Mouse (Mus musculus): ENCODE results near the gene Ankrd66. TPM values are rescaled to one million over a fixed set of nuclear protein-coding genes. Genes with fewer than 3 reads are reported as not detected.

Gene Ankrd66
- polyA plus RNA-seq (2015; fragmentation: Nextera tagmentation; extraction: Ambion mirVana), result 0.32 and 0.42 TPM in 2 replicates

DNA sequence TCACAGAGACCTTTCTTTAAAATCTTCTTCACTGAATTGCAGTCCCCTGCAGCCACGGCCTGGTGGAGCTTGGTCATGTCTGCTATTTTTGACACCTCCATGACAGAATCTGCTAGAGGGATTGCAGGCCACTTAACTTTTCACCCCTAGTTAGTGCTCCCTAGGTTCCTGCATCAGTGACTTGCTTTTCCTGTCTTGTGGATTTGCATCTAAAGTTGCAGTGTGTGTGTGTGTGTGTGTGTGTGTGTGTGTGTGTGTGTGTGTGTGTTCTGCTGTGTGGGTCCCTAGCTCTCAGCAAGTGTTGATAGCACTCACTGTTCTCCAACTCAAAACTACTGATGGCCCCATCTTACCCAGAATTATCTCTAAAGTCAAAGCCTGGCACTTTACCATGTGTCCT is at the start of gene Ankrd66:
Gene Ankrd66, minus strand, starts transcription at position 101 of the 400 bp plus-strand sequence.
- H3K27me3 ChIP-seq (replicated peaks), result no peaks in the 10 kb centered on the region
- WGBS, result 80% methylated on average over 1 of the region's 1 CpGs
- no peak for ATAC-seq (ENCODE audit: low FRiP score)
- no peaks in the 10 kb centered on the region for H3K36me3 ChIP-seq
- no peak within 1 kb of the TSS for H3K9ac ChIP-seq (replicated peaks)
- H3K27ac ChIP-seq (replicated peaks), result no peak within 1 kb of the TSS
- H3K4me1 ChIP-seq, result no peaks in the 10 kb centered on the region
- H3K9me3 ChIP-seq (replicated peaks), result no peaks in the 10 kb centered on the region
- no peak within 1 kb of the TSS for H3K4me2 ChIP-seq
- no peak within 1 kb of the TSS for H3K4me3 ChIP-seq (replicated peaks)

DNA sequence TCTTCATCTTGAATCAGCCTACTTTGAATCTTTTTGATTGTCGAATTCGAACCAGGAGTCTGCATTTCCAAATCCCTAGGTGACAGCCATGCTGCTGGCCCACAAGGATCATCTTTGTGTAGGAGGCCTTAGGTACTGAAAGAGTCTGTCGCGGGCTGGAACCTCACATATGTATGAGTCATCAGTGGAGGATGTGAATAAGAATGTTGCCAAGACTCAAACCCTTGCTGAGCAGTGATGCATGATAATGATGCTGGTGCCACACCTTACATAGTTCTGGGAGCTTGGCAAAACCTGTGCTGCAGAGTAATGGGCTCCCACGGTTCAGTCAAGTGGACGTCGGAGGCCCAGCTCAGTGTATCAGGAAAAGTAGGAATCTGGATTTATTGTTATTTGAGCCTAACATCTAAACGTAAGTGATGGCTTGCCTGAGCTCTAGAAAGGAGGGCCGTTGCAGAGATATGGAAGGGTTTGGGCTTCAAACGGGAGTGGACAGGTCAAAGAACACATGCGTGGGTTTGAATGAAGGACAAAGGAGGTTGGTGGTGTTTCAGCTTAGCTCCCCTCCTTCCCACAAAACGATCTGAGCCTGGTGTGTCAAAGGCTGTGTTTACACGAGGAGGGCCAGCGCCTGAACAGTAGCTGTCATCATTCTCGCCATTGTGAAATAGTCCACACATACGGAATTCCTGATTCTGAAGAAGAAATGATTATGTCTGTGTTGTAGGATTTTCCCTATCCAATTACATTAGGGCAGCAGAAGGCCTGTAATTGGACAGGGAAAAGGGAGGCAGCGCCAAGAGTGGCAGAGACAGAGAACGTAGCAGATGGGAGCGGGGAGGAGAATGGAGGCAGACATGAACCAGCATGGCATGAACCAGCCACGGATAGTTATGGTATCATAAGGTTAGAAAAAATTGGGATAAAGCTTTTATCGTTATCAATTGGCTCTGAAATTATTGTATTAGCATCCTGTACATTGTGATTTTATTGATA is 49.2 kb upstream of the Ankrd66 start:
- Histone ChIP-seq H3K9ac (replicated peaks) (no peak overlapping the region), H3K4me2 (no peak overlapping the region), H3K27ac (replicated peaks) (no peak overlapping the region), H3K4me1 (no peaks in the 10 kb centered on the region), H3K9me3 (replicated peaks) (no peaks in the 10 kb centered on the region), H3K4me3 (replicated peaks) (no peak overlapping the region), H3K27me3 (replicated peaks) (no peaks in the 10 kb centered on the region), H3K36me3 (0 out of 2 replicates have a peak, but pooled peaks cover 5% of the 10 kb centered on the region)
- WGBS, result 88% methylated on average over 21 of the region's 21 CpGs
- no peak for ATAC-seq (ENCODE audit: low FRiP score)

DNA sequence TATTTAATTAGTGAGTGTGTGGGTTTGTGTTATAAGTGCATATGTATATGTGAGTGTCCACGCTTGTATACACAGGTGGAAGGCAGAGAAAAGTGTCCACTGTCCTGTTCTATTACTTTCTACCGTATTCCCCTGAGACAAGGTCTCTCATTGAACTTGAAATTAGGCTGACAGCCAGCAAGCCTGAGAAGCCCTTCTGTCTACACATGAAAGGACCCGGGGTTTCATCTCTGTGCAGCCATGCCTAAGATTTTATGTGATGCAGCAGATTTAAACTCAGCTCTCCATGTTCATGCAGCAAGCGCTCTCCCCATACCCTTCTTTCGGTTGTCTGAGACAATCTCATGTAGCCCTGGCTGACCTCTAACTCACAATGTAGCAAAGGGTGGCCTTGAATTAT is 47.1 kb upstream of the Ankrd66 start:
- Histone ChIP-seq H3K9me3 (replicated peaks) (no peaks in the 10 kb centered on the region), H3K9ac (replicated peaks) (no peak overlapping the region), H3K4me2 (no peak overlapping the region), H3K4me3 (replicated peaks) (no peak overlapping the region), H3K36me3 (no peaks in the 10 kb centered on the region), H3K27me3 (replicated peaks) (no peaks in the 10 kb centered on the region), H3K4me1 (no peaks in the 10 kb centered on the region), H3K27ac (replicated peaks) (no peak overlapping the region)
- 80% methylated on average over 5 of the region's 5 CpGs for WGBS
- no peak for ATAC-seq (ENCODE audit: low FRiP score)

DNA sequence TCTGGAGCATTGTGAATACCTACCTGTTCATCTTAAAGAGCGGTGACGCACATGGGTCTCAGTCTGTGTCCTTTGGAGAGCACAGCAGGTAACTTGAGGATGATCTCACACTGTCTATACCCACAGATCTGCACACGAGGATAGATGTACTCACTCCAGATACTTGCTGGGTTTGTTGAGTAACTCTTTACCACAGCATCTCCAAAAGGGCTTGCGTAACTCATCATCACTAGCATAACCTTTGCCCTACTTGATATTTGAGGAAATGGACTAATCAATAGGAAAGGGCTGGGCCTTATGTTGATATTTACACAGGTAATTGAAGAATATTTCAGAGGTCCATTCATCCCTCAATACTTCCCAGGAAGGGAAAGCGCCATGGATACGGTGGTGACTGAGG is 46.3 kb upstream of the Ankrd66 start:
- Histone ChIP-seq H3K4me2 (no peak overlapping the region), H3K9me3 (replicated peaks) (no peaks in the 10 kb centered on the region), H3K4me1 (no peaks in the 10 kb centered on the region), H3K27ac (replicated peaks) (no peak overlapping the region), H3K36me3 (no peaks in the 10 kb centered on the region), H3K9ac (replicated peaks) (no peak overlapping the region), H3K27me3 (replicated peaks) (no peaks in the 10 kb centered on the region), H3K4me3 (replicated peaks) (no peak overlapping the region)
- ATAC-seq (ENCODE audit: low FRiP score), result no peak
- WGBS, result 91% methylated on average over 6 of the region's 6 CpGs

DNA sequence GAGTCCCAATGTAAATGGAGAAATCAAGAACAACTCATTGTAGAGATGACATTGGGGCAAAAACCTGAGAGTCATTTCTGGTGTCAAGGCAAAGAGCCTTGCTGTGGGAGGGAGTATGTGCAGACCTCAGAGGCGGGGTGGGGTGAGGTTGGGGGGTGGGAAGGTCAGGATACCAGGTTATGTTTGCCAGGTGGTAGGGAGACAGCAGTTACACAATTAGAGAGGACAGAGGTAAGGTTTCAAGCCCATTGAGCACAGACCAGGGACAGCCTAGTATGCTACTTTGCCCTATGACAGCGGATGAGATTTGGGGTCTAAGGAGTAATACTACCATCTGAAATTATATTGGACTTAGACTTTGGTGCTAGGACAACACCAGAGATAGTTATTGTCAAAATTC is 43.8 kb upstream of the Ankrd66 start:
- Histone ChIP-seq H3K27ac (replicated peaks) (no peak overlapping the region), H3K4me2 (no peak overlapping the region), H3K4me3 (replicated peaks) (no peak overlapping the region), H3K9ac (replicated peaks) (no peak overlapping the region), H3K4me1 (0 out of 2 replicates have a peak, but pooled peaks cover 4% of the 10 kb centered on the region), H3K9me3 (replicated peaks) (no peaks in the 10 kb centered on the region), H3K27me3 (replicated peaks) (no peaks in the 10 kb centered on the region), H3K36me3 (no peaks in the 10 kb centered on the region)
- no peak for ATAC-seq (ENCODE audit: low FRiP score)
- 93% methylated on average over 2 of the region's 2 CpGs for WGBS

DNA sequence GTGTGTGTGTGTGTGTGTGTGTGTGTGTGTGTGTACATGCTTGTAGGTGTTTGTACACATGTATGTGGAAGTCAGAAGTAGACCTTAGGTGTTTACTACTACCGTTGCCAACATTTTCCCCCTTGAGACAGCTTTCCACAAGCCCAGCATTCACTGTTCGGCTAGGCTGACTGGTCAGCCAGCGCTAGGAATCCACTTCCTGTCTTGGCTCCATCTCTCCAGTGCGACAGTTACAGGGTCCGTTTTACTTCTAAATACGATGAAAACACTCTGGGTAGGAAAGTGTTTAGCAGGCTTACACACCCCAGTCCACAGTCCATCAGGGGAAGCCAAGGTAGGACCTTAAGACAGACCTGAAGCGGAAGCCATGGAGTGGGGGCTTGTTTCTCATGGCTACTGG is 41.3 kb upstream of the Ankrd66 start:
- Histone ChIP-seq H3K4me3 (replicated peaks) (no peak overlapping the region), H3K9ac (replicated peaks) (no peak overlapping the region), H3K27ac (replicated peaks) (no peak overlapping the region), H3K27me3 (replicated peaks) (no peaks in the 10 kb centered on the region), H3K4me2 (no peak overlapping the region), H3K36me3 (no peaks in the 10 kb centered on the region), H3K9me3 (replicated peaks) (no peaks in the 10 kb centered on the region), H3K4me1 (peaks cover 13% of the 10 kb centered on the region)
- 85% methylated on average over 7 of the region's 7 CpGs for WGBS
- ATAC-seq (ENCODE audit: low FRiP score), result no peak

DNA sequence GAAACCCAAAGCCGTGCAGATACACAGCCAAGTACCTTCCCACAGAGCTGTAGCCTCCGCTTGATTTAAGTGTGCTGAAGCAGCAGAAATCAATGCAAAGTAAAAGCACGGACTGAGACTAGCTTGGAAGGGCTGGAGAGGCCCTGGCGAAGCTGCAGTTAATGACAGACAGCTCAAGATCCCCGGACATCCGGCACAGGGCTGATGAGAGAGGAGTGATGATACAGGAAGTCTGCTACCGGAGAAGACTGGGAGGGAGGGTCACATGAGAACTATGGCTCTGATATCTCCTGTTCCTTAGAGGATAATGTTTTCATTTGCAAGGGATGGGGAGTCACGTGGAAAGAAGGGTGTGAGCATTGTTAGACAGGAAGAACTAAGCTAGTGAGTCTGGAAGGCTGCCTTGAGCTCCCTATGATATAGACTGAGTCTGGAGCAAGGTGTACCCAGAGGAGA is 37.6 kb upstream of the Ankrd66 start:
- Histone ChIP-seq H3K9ac (replicated peaks) (0 out of 2 replicates have a peak overlapping the region, but pooled peaks have one; percentile 7), H3K4me1 (peaks cover 13% of the 10 kb centered on the region), H3K9me3 (replicated peaks) (no peaks in the 10 kb centered on the region), H3K27me3 (replicated peaks) (no peaks in the 10 kb centered on the region), H3K27ac (replicated peaks) (peak overlapping the region; percentile 48), H3K4me2 (peak overlapping the region; percentile 39), H3K4me3 (replicated peaks) (no peak overlapping the region), H3K36me3 (no peaks in the 10 kb centered on the region)
- 26% methylated on average over 8 of the region's 8 CpGs for WGBS
- ATAC-seq (ENCODE audit: low FRiP score), result peak; percentile 77

DNA sequence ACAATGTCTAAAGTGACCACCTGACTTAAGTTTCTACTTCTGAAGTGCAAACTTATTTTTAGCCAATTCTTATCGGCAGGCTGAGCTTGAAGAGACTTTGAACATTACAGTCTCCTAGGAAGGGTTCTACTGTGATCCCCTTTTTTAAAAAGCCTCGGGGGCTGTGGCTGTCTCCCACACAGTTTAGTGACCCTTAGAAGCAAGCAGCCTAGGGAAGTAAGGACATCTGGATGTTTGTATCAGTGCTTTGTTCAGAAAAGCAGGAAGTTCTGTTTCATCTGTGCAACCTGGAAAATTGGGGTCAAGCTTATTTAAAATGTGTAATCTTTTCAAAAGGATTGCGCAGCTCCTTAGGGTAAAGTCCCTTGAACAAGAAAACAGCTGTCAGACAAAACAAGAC is 37.0 kb upstream of the Ankrd66 start:
- Histone ChIP-seq H3K4me1 (peaks cover 13% of the 10 kb centered on the region), H3K9ac (replicated peaks) (0 out of 2 replicates have a peak overlapping the region, but pooled peaks have one; percentile 7), H3K9me3 (replicated peaks) (no peaks in the 10 kb centered on the region), H3K36me3 (no peaks in the 10 kb centered on the region), H3K27me3 (replicated peaks) (no peaks in the 10 kb centered on the region), H3K4me2 (peak overlapping the region; percentile 39), H3K4me3 (replicated peaks) (no peak overlapping the region), H3K27ac (replicated peaks) (peak overlapping the region; percentile 48; the same call in 1 of the 2 replicates)
- no peak for ATAC-seq (ENCODE audit: low FRiP score)
- 43% methylated on average over 3 of the region's 3 CpGs for WGBS

DNA sequence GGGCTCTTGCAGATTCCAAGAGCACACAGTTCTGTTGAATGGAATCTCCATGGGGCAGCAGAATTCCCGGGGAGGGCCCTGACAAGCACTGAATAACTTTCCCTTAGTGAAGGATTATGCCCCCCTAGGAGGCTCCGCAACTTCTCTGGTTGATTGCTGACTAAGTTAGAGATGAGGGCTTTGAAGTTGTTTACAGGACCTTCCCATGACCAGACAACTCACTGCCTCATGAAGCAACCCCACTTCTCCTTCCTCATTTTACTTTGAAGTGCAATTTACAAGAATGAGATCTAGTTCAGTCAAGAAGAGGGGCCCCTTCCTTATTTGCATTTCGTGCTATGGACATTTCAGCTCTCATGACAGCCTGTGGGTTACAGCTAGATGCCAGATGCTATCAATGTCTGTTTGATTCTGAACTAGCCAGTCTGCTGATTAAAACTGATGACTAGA is 30.2 kb upstream of the Ankrd66 start:
- H3K4me1 ChIP-seq, result peaks cover 4% of the 10 kb centered on the region
- no peak overlapping the region for H3K4me2 ChIP-seq
- no peaks in the 10 kb centered on the region for H3K36me3 ChIP-seq
- no peak overlapping the region for H3K4me3 ChIP-seq (replicated peaks)
- H3K27me3 ChIP-seq (replicated peaks), result 0 out of 2 replicates have a peak, but pooled peaks cover 3% of the 10 kb centered on the region
- no peaks in the 10 kb centered on the region for H3K9me3 ChIP-seq (replicated peaks)
- ATAC-seq (ENCODE audit: low FRiP score), result no peak
- H3K9ac ChIP-seq (replicated peaks), result no peak overlapping the region
- 13% methylated on average over 3 of the region's 3 CpGs for WGBS
- no peak overlapping the region for H3K27ac ChIP-seq (replicated peaks)

DNA sequence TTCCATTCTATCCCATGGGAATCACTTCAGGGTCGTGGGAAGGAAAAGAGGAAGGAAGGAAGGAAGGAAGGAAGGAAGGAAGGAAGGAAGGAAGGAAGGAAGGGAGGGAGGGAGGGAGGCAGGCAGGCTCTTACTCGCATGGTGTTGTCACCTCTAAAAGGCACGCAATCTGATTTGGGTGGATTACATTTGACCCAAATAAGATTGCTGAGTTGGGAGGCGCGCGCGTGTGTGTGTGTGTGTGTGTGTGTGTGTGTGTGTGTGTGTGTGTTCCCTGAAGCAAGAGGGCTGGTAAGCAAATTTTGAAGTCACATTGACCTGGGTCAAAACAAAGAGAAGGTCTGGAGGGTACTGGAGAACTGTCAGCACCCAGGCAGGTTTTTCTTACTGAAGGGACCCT is 25.8 kb upstream of the Ankrd66 start:
- 70% methylated on average over 7 of the region's 7 CpGs for WGBS
- peak overlapping the region; percentile 8; the same call in 1 of the 2 replicates for H3K4me3 ChIP-seq (replicated peaks)
- H3K4me2 ChIP-seq, result peak overlapping the region; percentile 82

DNA sequence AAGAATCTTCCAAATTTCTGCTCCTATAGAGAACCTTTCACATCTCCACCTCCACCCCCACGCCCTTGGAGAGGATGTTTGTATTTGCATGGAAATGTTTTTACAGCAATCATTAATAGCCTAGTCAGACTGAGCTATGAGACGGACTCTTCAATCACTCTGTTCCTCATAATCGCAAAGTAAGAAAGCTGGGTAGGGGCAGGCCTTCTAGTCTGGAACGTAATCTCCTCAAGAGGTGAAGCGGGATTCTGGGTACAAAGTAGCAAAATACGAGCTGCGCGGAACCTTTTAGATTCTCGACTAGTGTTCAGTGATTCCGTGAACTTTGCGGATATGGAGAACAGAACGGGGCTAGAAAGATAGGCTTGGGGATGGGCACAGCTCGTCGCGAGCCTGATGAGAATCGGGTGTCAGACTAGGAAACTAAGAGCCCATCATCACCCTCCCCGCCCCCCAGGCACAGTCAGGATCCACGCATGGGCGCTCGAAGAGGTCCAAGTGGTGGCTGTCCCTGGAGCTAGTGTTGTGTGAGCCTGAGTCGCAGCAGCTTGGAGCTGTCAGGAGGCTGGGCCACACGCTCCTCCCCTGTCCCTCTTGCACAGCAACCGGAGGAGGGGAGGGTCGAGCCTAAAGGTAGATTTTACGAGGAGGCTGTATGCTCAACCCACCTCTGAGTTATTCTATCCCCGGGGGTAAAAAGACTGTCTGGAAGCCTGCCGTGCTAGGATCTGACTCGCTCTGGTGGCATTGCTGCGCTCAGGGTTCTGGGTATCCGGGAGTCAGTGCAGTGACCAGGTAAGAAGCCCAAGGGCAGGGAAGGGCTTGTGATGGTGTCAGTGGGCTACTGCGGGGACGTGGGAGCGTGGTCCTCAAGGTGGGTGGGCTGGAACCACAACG is 24.8 kb upstream of the Ankrd66 start, which contains the start of gene Pla2g7:
Gene Pla2g7, plus strand, starts transcription at position 107 of the 897 bp plus-strand sequence.
- Histone ChIP-seq H3K4me3 (replicated peaks) (peak within 1 kb of the TSS; percentile 45), H3K9me3 (replicated peaks) (no peaks in the 10 kb centered on the region), H3K27ac (replicated peaks) (peak within 1 kb of the TSS; percentile 64), H3K4me2 (peak within 1 kb of the TSS; percentile 82), H3K4me1 (peaks cover 13% of the 10 kb centered on the region), H3K27me3 (replicated peaks) (0 out of 2 replicates have a peak, but pooled peaks cover 3% of the 10 kb centered on the region), H3K36me3 (no peaks in the 10 kb centered on the region), H3K9ac (replicated peaks) (peak within 1 kb of the TSS; percentile 51)
- under 1% methylated on average over 34 of the region's 34 CpGs for WGBS
- peak; percentile 89 for ATAC-seq (ENCODE audit: low FRiP score)

More for the DNA sequence above, 25.8 kb upstream of the Ankrd66 start:
- Histone ChIP-seq H3K9me3 (replicated peaks) (no peaks in the 10 kb centered on the region), H3K36me3 (no peaks in the 10 kb centered on the region), H3K27me3 (replicated peaks) (0 out of 2 replicates have a peak, but pooled peaks cover 3% of the 10 kb centered on the region), H3K27ac (replicated peaks) (no peak overlapping the region), H3K4me1 (peaks cover 13% of the 10 kb centered on the region), H3K9ac (replicated peaks) (no peak overlapping the region)
- no peak for ATAC-seq (ENCODE audit: low FRiP score)

Measured in neural tube, embryonic 15.5 days (tissue).